Mouse (Mus musculus): Measurements from ENCODE around the gene Itgb1bp1. TPM values are rescaled to one million over a fixed set of nuclear protein-coding genes. Genes with fewer than 3 reads are reported as not detected.
A peak's percentile ranks its signal among the peaks of the same experiment; 100 is the strongest.

Itgb1bp1 gene
- 32.4 and 35.0 TPM in 2 replicates for polyA plus RNA-seq (2015; fragmentation: Nextera tagmentation; extraction: Ambion mirVana)

GRCm38 (mm10) chr12:21286243-21286622 lies at the start of gene Itgb1bp1:
TSS of gene Itgb1bp1 (minus strand) at chr12:21286284.
- WGBS = under 1% methylated on average over 28 of the region's 28 CpGs
- peak within 1 kb of the TSS; percentile 85 for H3K27ac ChIP-seq (ENCODE audit: low read length)
- H3K9me3 ChIP-seq (replicated peaks; ENCODE audit: control insufficient read depth, low read length, poor library complexity, severe bottlenecking) = no peaks in the 10 kb centered on the region
- peak within 1 kb of the TSS; percentile 93 for H3K4me2 ChIP-seq (ENCODE audit: low read length)
- no peaks in the 10 kb centered on the region for H3K27me3 ChIP-seq (ENCODE audit: control insufficient read depth, insufficient read depth, low read depth, low read length)
- peak; percentile 97 for ATAC-seq
- peak within 1 kb of the TSS; percentile 84 for H3K9ac ChIP-seq (ENCODE audit: low read depth, low read length)
- H3K4me3 ChIP-seq (ENCODE audit: low read depth, low read length) = peak within 1 kb of the TSS; percentile 61
- peaks cover 31% of the 10 kb centered on the region for H3K4me1 ChIP-seq (ENCODE audit: control insufficient read depth, insufficient read depth, low read length)
- 0 out of 2 replicates have a peak, but pooled peaks cover 2% of the 10 kb centered on the region for H3K36me3 ChIP-seq (ENCODE audit: control insufficient read depth, insufficient read depth, low read length)

GRCm38 (mm10) chr12:21335869-21336268 lies 49.8 kb upstream of the Itgb1bp1 start:
- Histone ChIP-seq H3K36me3 (ENCODE audit: control insufficient read depth, insufficient read depth, low read length) (peaks cover 30% of the 10 kb centered on the region), H3K27me3 (ENCODE audit: control insufficient read depth, insufficient read depth, low read depth, low read length) (no peaks in the 10 kb centered on the region), H3K9ac (ENCODE audit: low read depth, low read length) (no peak overlapping the region), H3K9me3 (replicated peaks; ENCODE audit: control insufficient read depth, low read length, poor library complexity, severe bottlenecking) (no peaks in the 10 kb centered on the region), H3K4me2 (ENCODE audit: low read length) (no peak overlapping the region), H3K27ac (ENCODE audit: low read length) (no peak overlapping the region), H3K4me1 (ENCODE audit: control insufficient read depth, insufficient read depth, low read length) (no peaks in the 10 kb centered on the region), H3K4me3 (ENCODE audit: low read depth, low read length) (no peak overlapping the region)
- ATAC-seq = no peak
- 95% methylated on average over 7 of the region's 7 CpGs for WGBS

- 95% methylated on average over 5 of the region's 5 CpGs for WGBS
- Histone ChIP-seq H3K36me3 (ENCODE audit: control insufficient read depth, insufficient read depth, low read length) (peaks cover 18% of the 10 kb centered on the region), H3K27me3 (ENCODE audit: control insufficient read depth, insufficient read depth, low read depth, low read length) (no peaks in the 10 kb centered on the region), H3K9ac (ENCODE audit: low read depth, low read length) (no peak overlapping the region), H3K4me3 (ENCODE audit: low read depth, low read length) (no peak overlapping the region), H3K4me2 (ENCODE audit: low read length) (no peak overlapping the region), H3K27ac (ENCODE audit: low read length) (no peak overlapping the region), H3K9me3 (replicated peaks; ENCODE audit: control insufficient read depth, low read length, poor library complexity, severe bottlenecking) (no peaks in the 10 kb centered on the region), H3K4me1 (ENCODE audit: control insufficient read depth, insufficient read depth, low read length) (no peaks in the 10 kb centered on the region)
- no peak for ATAC-seq
These were observed 47.7 kb upstream of the Itgb1bp1 start for GRCm38 (mm10) chr12:21333766-21334165.

- no peaks in the 10 kb centered on the region for H3K4me1 ChIP-seq (ENCODE audit: control insufficient read depth, insufficient read depth, low read length)
- no peaks in the 10 kb centered on the region for H3K9me3 ChIP-seq (replicated peaks; ENCODE audit: control insufficient read depth, low read length, poor library complexity, severe bottlenecking)
- 96% methylated on average over 7 of the region's 7 CpGs for WGBS
- no peak overlapping the region for H3K9ac ChIP-seq (ENCODE audit: low read depth, low read length)
- ATAC-seq = no peak
- no peak overlapping the region for H3K27ac ChIP-seq (ENCODE audit: low read length)
- no peaks in the 10 kb centered on the region for H3K27me3 ChIP-seq (ENCODE audit: control insufficient read depth, insufficient read depth, low read depth, low read length)
- no peak overlapping the region for H3K4me2 ChIP-seq (ENCODE audit: low read length)
- no peak overlapping the region for H3K4me3 ChIP-seq (ENCODE audit: low read depth, low read length)
- H3K36me3 ChIP-seq (ENCODE audit: control insufficient read depth, insufficient read depth, low read length) = peaks cover 18% of the 10 kb centered on the region
These were observed 46.9 kb upstream of the Itgb1bp1 start for GRCm38 (mm10) chr12:21333021-21333420.

GRCm38 (mm10) chr12:21331711-21332110 lies 45.6 kb upstream of the Itgb1bp1 start:
- H3K4me1 ChIP-seq (ENCODE audit: control insufficient read depth, insufficient read depth, low read length) = no peaks in the 10 kb centered on the region
- H3K9ac ChIP-seq (ENCODE audit: low read depth, low read length) = no peak overlapping the region
- 74% methylated on average over 6 of the region's 6 CpGs for WGBS
- H3K27ac ChIP-seq (ENCODE audit: low read length) = no peak overlapping the region
- H3K36me3 ChIP-seq (ENCODE audit: control insufficient read depth, insufficient read depth, low read length) = peaks cover 26% of the 10 kb centered on the region
- ATAC-seq = no peak
- H3K4me3 ChIP-seq (ENCODE audit: low read depth, low read length) = no peak overlapping the region
- H3K4me2 ChIP-seq (ENCODE audit: low read length) = no peak overlapping the region
- H3K9me3 ChIP-seq (replicated peaks; ENCODE audit: control insufficient read depth, low read length, poor library complexity, severe bottlenecking) = no peaks in the 10 kb centered on the region
- no peaks in the 10 kb centered on the region for H3K27me3 ChIP-seq (ENCODE audit: control insufficient read depth, insufficient read depth, low read depth, low read length)

GRCm38 (mm10) chr12:21330961-21331576 lies 45.0 kb upstream of the Itgb1bp1 start:
- no peaks in the 10 kb centered on the region for H3K27me3 ChIP-seq (ENCODE audit: control insufficient read depth, insufficient read depth, low read depth, low read length)
- H3K36me3 ChIP-seq (ENCODE audit: control insufficient read depth, insufficient read depth, low read length) = peaks cover 27% of the 10 kb centered on the region
- no peak for ATAC-seq
- H3K9me3 ChIP-seq (replicated peaks; ENCODE audit: control insufficient read depth, low read length, poor library complexity, severe bottlenecking) = no peaks in the 10 kb centered on the region
- H3K4me1 ChIP-seq (ENCODE audit: control insufficient read depth, insufficient read depth, low read length) = no peaks in the 10 kb centered on the region
- H3K27ac ChIP-seq (ENCODE audit: low read length) = no peak overlapping the region
- no peak overlapping the region for H3K4me2 ChIP-seq (ENCODE audit: low read length)
- no peak overlapping the region for H3K9ac ChIP-seq (ENCODE audit: low read depth, low read length)
- 89% methylated on average over 10 of the region's 10 CpGs for whole genome bisulfite sequencing
- no peak overlapping the region for H3K4me3 ChIP-seq (ENCODE audit: low read depth, low read length)

- no peaks in the 10 kb centered on the region for H3K4me1 ChIP-seq (ENCODE audit: control insufficient read depth, insufficient read depth, low read length)
- no peak overlapping the region for H3K9ac ChIP-seq (ENCODE audit: low read depth, low read length)
- H3K27ac ChIP-seq (ENCODE audit: low read length) = no peak overlapping the region
- H3K4me2 ChIP-seq (ENCODE audit: low read length) = no peak overlapping the region
- H3K4me3 ChIP-seq (ENCODE audit: low read depth, low read length) = no peak overlapping the region
- WGBS = 93% methylated on average over 9 of the region's 9 CpGs
- no peaks in the 10 kb centered on the region for H3K9me3 ChIP-seq (replicated peaks; ENCODE audit: control insufficient read depth, low read length, poor library complexity, severe bottlenecking)
- H3K27me3 ChIP-seq (ENCODE audit: control insufficient read depth, insufficient read depth, low read depth, low read length) = no peaks in the 10 kb centered on the region
- ATAC-seq = no peak
- peaks cover 24% of the 10 kb centered on the region for H3K36me3 ChIP-seq (ENCODE audit: control insufficient read depth, insufficient read depth, low read length)
These were observed 43.7 kb upstream of the Itgb1bp1 start for GRCm38 (mm10) chr12:21329661-21330400.

- H3K4me2 ChIP-seq (ENCODE audit: low read length) = no peak overlapping the region
- H3K27me3 ChIP-seq (ENCODE audit: control insufficient read depth, insufficient read depth, low read depth, low read length) = no peaks in the 10 kb centered on the region
- no peaks in the 10 kb centered on the region for H3K9me3 ChIP-seq (replicated peaks; ENCODE audit: control insufficient read depth, low read length, poor library complexity, severe bottlenecking)
- no peak for ATAC-seq
- no peak overlapping the region for H3K27ac ChIP-seq (ENCODE audit: low read length)
- H3K4me3 ChIP-seq (ENCODE audit: low read depth, low read length) = no peak overlapping the region
- peaks cover 20% of the 10 kb centered on the region for H3K36me3 ChIP-seq (ENCODE audit: control insufficient read depth, insufficient read depth, low read length)
- 93% methylated on average over 3 of the region's 3 CpGs for WGBS
- no peaks in the 10 kb centered on the region for H3K4me1 ChIP-seq (ENCODE audit: control insufficient read depth, insufficient read depth, low read length)
- no peak overlapping the region for H3K9ac ChIP-seq (ENCODE audit: low read depth, low read length)
These were observed 40.2 kb upstream of the Itgb1bp1 start for GRCm38 (mm10) chr12:21326325-21326724.

GRCm38 (mm10) chr12:21325266-21325665 lies 39.2 kb upstream of the Itgb1bp1 start:
- Histone ChIP-seq H3K4me2 (ENCODE audit: low read length) (no peak overlapping the region), H3K9me3 (replicated peaks; ENCODE audit: control insufficient read depth, low read length, poor library complexity, severe bottlenecking) (no peaks in the 10 kb centered on the region), H3K27me3 (ENCODE audit: control insufficient read depth, insufficient read depth, low read depth, low read length) (no peaks in the 10 kb centered on the region), H3K36me3 (ENCODE audit: control insufficient read depth, insufficient read depth, low read length) (peaks cover 20% of the 10 kb centered on the region), H3K9ac (ENCODE audit: low read depth, low read length) (no peak overlapping the region), H3K4me3 (ENCODE audit: low read depth, low read length) (no peak overlapping the region), H3K27ac (ENCODE audit: low read length) (no peak overlapping the region), H3K4me1 (ENCODE audit: control insufficient read depth, insufficient read depth, low read length) (no peaks in the 10 kb centered on the region)
- ATAC-seq = no peak
- WGBS = 94% methylated on average over 8 of the region's 8 CpGs

All from midbrain, embryonic 16.5 days (tissue).